Mouse (Mus musculus) heart, adult 8-10 months (tissue): Measurements from ENCODE around the gene Fam69a. TPM values are rescaled to one million over a fixed set of nuclear protein-coding genes. Genes with fewer than 3 reads are reported as not detected.
"Not testable (repeated sequence)": the region's sequence is repeated elsewhere in the genome, so short reads cannot be mapped to it uniquely, and the experiment has no call there.

Experiments
- DNase-seq: peaks from one replicate; pipeline ENCODE4 v3.0.0; 2022; ENCODE audit warnings: low spot score
- total RNA-seq, 4 experiments: library from RNA; stranded (reverse); gene quantifications; 2 replicates each; pipeline ENCODE4 v1.2.4; 2022

The Fam69a gene
- total RNA-seq, 4 experiments from 2014 or later: 9.3 to 12.1 (median 11.2) TPM

DNA sequence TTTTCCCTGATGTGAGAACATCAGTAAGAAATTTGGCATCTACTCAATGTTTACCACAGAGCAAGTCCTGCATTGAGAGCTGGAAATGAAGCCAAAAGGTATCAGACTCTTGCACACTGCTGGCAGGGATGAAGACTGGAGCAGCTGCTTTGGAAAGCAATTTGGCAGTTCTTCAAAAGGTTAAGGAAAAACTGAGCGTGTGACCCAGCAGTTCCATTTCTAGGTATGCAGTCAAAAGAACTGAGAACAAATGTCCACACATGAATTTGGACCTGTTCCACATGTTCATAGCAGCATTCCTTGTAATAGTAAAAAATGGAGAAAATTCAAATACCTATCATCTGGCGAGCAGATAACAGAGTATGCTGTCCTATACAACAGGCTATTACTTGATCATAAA, 39.3 kb downstream of the Fam69a start:
- DNase-seq: peak; percentile 57

DNA sequence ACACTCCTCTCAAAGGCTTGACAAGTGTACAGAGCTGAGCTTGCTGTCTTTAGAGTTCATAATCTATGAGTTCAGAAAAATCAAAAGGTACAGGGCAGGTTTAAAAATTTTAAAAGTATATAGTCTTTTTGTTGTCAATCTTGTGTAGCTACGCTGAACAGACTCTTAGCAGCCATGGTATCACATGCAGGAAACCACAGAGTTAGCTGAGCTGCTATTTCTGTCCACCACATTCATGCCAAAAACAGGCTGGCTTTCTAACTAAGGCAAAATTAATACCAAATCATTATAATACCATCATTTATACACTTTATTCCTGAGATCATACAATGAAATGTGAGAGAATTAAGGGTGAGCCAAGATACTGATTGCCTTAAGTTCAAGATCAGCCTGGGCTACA, 40.4 kb downstream of the Fam69a start:
- DNase-seq: no peak

DNA sequence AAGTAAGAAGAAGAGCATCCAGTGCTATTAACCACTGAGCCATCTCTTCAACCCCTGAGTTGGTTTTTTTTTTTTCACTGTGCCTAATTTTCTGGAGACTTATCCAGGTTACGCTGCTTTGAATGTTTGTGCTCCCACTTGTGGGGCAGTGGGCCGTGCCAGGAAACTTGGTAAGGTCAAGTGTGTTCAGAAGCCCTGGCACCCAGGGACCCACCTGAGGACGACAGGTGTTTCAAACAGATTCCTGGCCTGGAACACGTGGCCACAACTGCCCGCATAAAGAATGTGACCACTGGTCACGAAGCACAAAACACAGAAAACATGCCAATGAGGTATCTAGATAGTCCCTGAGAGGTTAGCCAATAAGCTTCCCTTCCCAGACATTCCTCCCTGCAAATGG, 43.4 kb downstream of the Fam69a start:
- DNase-seq: no peak

DNA sequence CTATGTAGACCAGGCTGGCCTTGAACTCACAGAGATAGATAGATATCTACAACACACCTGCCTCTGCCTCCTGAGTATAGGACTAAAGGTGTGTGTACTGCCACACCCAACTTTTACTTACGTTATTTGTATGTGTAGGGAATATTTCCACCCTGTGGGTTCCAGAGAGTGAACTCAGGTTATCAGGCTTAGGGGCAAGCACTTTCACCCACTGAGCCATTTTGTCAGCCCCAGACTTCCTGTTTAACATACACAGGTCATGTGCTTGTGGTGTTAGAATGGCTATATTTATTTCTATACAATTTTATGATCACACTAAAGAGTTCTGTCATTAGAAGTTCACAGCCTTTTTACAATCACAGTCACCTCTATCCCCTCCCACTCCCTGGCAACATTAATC, 43.9 kb downstream of the Fam69a start:
- DNase-seq: no peak

DNA sequence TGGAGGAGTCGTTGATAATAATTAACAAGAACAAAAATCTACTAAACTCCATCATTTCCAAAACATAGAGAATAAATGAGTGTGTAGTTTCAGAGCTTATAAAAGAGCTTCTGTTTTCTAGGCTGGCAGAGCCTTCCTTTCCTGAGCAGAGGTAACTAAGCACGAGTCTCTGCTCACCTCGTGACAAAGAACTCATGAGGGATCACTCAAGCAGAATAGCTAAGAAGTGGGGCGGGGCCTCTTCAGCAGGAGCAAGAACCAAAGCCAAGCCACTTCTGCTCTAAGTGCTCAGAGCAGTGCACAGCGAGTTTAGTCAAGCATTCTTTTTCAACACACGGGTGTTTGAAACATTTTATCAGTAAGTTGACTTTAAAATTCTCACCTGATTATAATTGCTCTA, 45.7 kb downstream of the Fam69a start:
- DNase-seq: no peak

DNA sequence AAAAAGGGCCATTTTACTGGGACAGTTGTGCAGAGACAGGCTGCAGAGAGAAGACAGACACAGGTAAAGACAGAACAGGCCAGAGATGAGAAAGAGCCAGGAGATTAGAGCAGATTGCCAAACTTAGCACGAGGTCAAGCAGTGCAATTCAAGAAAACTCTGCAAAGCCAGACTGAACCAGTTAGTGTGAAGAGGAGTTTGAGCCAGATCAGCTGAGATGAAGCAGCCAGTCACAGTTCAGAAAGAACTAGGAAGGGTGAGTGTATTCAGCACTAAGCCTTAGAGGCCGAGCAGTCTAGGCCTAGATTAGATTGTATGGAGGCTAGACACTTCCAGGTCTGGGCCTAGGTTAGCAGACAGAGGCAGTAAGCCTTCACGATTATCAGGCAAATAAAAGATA, 47.2 kb downstream of the Fam69a start:
- DNase-seq: no peak

DNA sequence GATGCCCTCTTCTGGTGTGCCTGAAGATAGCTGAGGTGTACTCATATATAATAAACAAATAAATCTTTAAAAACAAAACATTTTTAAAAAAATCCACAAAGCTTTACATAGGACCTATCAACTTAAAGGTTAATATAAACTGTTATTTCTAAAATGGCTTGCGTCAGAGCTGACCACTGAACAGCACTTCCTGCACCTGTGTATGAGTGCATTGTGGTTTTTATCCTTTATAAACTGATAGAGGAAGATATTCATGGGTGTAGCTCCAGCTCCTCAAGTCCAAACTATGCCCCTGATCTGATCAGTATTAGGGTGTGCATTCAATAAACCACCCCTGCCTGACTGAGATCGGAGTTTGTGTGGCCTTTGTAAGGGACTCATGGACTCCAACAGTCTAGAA, 48.0 kb downstream of the Fam69a start:
- DNase-seq: no peak

DNA sequence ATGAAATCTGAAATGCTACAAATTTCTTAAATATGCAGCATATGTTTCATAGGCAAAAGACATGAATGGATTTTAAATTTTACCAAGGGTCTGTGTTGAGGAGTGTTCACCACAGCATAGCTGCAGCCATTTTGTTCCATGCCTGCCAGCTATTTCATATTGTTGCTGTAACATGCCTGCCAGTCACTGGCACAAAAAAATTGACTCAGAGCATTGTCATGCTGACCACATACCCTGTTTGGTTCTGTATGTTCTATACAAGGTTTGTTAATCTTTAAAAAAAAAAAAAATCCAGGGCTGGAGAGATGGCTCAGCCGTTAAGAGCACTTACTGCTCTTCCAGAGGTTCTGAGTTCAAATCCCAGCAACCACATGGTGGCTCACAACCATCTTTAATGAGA, 48.4 kb downstream of the Fam69a start:
- DNase-seq: not testable (repeated sequence)

DNA sequence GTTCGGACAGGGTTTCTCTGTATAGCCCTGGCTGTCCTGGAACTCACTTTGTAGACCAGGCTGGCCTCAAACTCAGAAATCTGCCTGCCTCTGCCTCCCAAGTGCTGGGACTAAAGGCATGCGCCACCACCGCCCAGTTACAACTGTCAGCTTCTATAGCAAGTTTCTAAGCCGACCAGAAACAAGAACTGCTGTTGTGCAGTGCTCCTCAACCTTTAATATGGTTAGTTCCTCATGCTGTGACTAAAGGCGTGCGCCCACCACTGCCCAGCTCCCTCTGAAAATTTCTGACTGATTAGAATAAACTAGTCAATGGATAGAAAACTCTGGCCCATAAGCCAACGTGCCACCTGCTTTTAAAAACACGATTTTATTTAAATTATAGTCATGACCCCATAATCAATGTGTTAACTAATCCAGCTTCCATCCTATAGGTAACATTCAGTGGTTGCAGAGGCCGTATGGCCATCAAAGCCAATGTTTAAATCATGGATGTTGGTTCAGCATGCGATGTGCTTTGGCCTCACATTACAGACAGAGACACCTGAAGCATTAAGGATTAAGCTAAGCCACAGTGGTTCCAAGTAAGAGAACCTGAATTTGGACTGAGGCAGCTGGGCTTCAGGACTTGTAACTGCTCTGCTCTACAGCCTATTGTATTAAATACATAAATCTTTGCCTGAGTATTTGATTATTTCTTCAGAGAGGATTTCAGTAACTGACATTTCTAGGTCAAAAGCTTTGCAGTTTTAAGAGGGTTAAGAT, 50.1 kb downstream of the Fam69a start:
- DNase-seq: no peak

DNA sequence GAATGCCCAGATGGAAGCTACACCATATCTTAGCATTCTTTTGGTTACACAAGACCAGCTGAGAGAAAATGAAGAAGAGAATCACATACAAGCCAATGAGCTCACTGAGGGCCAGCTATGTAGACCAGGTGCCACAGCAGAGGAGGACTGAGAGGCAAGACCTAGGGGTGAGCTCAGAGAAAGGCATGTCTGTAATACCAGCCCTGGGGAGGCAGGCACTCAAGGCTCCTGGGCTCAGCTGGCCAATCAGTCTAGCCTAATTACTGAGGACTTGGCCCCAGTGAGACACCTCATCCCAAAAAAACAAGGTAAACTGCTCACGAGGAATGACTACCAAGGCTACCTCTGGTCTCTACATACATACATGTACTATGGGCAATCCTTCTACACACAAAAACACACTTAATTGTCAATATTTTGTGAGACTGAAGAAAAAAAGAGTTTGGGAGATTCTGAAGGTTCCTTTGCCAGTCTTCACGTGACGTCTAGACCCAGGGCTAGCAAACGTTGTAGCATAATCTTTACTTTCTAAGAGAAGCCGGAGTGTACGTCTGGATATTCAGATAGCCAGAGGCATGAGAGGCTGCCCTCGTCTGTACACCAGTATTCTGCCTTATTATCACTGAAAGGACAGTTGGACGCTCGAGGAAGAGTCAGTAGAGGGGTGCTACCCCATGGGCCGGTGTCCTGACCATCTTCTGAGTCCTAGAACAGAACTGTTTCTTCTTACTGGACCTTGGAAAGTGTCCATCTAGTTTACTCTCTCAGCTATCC, 51.9 kb downstream of the Fam69a start:
- DNase-seq: no peak

DNA sequence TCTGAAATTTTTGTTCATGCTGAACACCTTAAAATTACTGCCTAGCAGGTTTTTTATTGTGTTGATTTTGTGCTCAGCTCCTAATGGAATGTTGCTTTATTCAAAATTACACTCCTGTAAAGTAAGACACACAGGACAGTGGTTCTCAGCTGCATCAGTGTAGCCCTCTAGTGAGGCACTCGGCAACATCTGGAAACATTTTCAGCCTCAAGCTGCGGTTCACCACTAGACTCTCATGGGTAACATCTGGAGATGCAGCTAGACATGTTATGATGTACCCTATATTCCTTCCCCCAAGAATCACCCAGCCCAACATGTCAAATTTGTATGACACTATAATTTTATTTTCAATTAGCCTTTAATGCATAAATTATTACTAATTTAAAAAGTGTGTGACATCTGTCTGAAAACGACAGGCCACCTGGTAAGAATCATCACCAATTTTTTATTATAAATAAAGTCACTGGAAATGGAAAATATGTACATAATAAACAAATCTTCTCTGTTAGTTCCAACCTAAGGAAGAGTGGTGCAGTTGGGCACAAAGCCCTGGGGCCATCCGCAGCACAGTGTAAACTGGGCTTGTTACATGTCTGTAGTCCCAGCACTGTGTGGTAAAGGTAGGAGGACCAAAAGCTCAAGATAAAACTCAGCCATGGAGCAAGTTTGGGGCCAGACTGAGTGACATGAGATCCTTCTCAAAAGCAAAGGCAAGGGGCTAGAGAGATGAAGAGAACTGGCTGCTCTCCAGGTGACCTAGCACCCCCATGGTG, 53.5 kb downstream of the Fam69a start:
- no peak for DNase-seq

DNA sequence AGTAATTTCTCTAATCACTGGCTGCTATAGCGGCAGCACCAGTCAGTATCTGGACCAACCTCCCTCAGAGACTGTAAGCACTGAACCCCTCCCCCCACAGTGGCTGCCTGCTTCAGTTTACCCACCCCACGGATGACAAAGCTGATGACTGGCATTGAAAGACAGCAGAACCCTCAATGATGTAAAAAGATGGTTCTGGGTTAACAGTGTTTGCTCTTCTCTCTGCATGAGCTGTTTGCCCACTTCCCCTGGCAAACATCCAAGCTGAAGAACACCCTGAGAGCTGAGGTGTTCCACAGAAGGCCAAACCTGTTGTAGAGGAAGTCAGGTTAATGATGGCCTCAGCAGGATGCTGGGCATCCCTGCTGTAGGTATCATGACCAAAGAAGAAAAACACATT, 54.3 kb downstream of the Fam69a start:
- no peak for DNase-seq

DNA sequence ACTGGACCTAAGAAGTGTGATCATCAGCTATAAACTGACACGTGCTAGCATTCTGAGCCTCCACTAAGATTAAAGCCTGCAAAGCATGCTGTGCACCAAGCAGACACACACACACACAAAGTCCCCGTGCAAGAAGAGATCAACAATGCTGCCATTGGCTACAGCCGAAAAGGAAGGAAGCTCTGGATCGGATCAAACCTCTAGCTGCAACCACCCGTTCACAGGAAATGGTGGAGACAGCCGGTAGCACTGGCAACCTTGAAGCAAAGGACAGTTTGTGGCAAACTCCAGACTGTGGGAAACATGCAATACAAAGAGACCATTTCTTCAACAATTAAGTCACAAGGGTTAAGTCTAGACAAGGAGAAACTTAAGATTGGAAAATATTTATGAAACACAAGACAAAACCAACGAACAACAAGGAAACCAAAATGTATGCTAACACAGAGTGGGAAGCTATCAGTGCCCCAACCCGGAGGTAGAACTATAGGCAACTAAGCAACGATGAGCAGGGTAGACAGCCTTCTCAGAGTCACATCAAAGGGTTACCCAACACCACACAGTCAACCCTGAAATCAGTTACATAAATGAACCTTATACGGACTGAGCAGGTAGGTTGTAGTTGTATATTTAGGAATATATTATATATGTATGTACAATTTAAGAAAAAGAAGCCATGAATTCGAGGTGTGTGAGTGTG, 60.2 kb downstream of the Fam69a start:
- no peak for DNase-seq

DNA sequence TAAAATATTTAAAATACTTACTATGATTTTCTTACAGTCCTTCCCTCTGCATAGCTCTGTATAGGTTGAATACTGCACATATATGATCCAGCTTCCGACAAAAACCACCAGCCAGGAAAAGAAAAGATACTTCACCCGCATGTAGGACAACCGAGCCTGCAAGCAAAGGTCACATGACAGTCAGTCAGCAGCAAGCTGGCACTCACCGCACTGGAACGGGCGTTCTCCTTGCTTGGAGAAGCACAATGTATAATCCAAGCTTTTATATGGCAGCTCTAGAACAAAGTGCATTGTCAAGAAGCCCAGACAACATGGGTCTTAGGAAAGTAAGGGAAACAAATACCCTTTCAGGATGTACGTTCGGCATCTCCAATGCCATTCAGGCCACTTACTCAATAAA, 62.3 kb downstream of the Fam69a start:
- no peak for DNase-seq

DNA sequence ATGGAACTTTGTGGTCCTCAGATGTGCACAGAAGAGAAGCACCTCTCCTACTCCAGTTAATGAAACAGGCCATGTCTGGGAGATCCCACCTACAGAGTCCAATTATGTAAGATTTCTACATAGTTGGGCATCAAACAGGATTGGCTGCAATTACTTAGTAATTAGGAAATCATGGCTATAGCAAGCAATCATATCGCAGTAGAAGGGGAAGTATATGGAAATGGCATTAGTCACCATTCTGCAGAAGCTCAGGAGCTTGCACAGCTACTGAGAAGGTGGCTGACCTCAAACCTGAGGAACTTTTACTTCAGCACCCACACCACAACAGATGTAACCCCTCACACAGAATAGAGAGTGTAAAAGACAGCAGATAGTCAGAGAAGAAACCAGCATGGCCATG, 64.0 kb downstream of the Fam69a start:
- no peak for DNase-seq

DNA sequence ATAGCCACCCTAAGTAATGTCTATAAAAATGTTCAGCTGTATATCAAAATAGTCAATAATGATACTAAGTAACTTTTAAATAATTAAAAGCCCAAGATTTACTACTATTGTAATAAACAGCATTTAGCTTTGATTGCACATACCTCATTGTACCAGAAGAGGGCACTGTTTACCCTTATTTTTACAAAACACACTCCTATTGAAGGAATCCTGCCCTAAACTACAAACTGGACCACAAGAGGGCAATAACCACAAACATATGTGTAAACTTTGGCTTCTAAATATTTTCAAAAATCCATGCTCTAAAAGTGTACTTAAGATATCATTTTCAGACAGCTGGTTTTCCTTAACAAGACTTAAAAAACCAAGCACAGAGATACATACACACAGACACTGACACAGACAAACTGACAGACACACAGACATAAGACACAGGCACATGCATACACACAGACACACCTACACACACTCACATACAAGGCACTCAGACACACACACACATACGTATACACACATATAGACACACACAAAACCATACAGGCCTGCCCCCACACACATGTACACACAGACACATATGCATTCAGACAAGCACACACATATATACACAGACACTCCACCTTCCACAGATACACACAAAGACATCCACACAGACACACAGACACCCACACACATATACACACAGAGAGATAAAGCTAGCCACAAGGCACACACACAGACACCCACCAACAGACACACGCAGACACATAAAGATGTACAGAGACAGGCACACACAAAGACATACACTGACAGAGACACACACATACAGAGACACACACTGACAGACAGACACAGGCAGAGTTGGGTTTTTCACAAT, 65.3 kb downstream of the Fam69a start:
- DNase-seq: peak; percentile 81

DNA sequence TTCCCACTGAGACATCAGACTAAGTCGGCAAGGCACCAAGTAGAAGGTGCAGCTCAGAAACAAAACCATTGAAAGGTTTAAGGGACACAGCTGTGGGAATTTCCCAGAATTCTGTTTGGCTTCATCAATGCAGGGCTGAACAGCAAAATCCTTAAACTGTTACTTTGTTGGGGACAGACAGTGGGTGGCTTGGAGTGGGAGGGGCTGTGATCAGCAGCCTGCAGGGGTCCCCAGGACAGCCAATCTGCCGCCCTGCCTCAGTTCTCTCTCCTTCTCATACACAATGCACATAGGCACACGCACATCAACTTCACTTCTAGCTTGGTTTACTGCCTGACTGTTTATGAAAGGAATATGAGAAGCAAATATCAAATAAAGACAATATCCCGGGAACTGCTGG, 71.6 kb downstream of the Fam69a start:
- no peak for DNase-seq

DNA sequence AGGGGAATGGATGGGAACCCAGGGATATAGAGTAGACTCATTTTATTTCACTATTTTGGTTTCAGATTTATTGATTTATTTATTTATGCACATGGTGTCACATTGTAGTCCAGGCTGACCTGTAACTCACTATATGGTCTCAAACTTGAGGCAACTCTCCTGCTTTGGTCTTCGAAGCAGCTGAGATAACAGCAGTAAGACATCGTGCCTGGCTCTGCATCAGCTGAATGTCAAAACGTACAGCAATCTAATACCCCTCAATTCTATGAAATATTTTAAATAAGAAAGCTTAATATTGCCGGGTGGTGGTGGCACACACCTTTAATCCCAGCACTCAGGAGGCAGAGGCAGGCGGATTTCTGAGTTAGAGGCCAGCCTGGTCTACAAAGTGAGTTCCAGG, 75.9 kb downstream of the Fam69a start:
- no peak for DNase-seq

DNA sequence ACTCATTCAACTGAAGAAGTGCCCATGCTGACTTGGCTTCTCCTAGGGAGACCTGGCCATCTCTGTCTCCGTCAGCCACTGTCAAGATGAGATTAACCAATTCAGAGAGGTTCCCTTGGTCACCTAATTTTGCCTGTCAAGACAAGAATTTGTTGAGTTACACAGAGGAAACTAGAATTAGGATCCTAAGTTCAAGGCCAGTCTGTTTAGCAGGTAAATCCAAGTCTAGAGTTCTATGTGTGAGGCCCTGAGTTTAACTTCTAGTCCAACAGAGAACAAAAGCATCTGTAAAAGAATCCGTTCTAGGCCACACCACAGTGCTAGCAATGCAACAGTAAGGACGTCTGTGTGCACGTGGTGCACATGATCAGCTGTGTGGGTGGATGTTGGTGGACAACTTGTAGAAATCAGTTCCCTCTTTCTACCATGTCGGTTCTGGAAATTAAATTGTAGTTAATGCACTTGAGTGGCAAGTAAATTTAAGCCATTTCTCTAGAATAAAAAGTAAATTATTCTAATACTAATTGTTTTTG, 76.7 kb downstream of the Fam69a start:
- no peak for DNase-seq

DNA sequence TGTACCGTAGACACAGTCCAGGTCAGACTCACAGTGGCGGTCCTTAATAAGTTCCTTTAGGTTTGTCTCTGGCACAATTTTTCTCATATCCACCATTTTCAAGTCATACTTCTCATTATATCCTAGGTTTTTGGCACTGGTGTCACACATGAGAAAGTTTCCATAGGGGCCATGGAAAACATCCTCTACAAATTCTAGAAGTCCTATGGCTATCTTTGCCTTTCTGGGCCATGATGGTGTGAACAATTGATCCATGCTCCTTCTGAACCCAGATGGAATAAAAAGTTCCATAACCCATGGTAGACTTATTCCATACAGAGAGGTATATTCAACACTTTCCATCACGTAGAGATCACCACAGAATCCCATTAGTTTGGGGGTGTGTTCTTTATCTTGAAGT, 77.2 kb downstream of the Fam69a start:
- DNase-seq: no peak
